Mouse (Mus musculus) limb, embryonic 12.5 days (tissue): ENCODE measurements around the gene Cnnm3. TPM values are rescaled to one million over a fixed set of nuclear protein-coding genes. Genes with fewer than 3 reads are reported as not detected.
"Not testable (repeated sequence)": the region's sequence is repeated elsewhere in the genome, so short reads cannot be mapped to it uniquely, and the experiment has no call there.

Experiments
- ATAC-seq: fragments of 200-750 bp; cut with Nextera tagmentation; 2 replicates; pipeline ENCODE4 v1.8.0; 2017; ENCODE audit warnings: low read depth, moderate TSS enrichment; ENCODE audit not compliant: insufficient number of reproducible peaks, insufficient read depth, low FRiP score, low TSS enrichment
- H3K27ac ChIP-seq: fragments of 300-500 bp; sonication (generic); 2 replicates; pipeline ENCODE4 v1.5.1; 2016; ENCODE audit warnings: mild to moderate bottlenecking, moderate library complexity
- H3K27me3 ChIP-seq: fragments of 300-500 bp; sonication (generic); 2 replicates; pipeline ENCODE4 v1.6.1; 2016; ENCODE audit warnings: mild to moderate bottlenecking, moderate library complexity
- H3K36me3 ChIP-seq: fragments of 300-500 bp; sonication (generic); 2 replicates; pipeline ENCODE4 v1.6.1; 2016; ENCODE audit warnings: mild to moderate bottlenecking, moderate library complexity
- H3K4me1 ChIP-seq: fragments of 300-500 bp; sonication (generic); replicated peaks from 2 replicates; pipeline ENCODE4 v1.6.1; 2016
- H3K4me2 ChIP-seq: fragments of 300-500 bp; sonication (generic); 2 replicates; pipeline ENCODE4 v1.6.1; 2016; ENCODE audit warnings: mild to moderate bottlenecking, moderate library complexity
- H3K4me3 ChIP-seq: fragments of 300-500 bp; sonication (generic); replicated peaks from 2 replicates; pipeline ENCODE4 v1.5.1; 2016; ENCODE audit warnings: mild to moderate bottlenecking
- H3K9ac ChIP-seq: fragments of 300-500 bp; sonication (generic); replicated peaks from 2 replicates; pipeline ENCODE4 v1.6.1; 2016; ENCODE audit warnings: mild to moderate bottlenecking, moderate library complexity
- H3K9me3 ChIP-seq: fragments of 300-500 bp; sonication (generic); 2 replicates; pipeline ENCODE4 v1.6.1; 2016; ENCODE audit warnings: mild to moderate bottlenecking, moderate library complexity
- WGBS: fragments of 180-500 bp; shearing (Covaris S2); methylation state at CpG from one replicate; pipeline ENCODE4 v1.1.7; 2016; 5-methylcytosine and 5-hydroxymethylcytosine counted together
- polyA plus RNA-seq: library from polyadenylated mRNA; unstranded; fragments of >200 nt; fragmentation: Nextera tagmentation; extraction: Ambion mirVana; gene quantifications from 2 replicates; pipeline ENCODE4 v1.2.1, GENCODE M21; 2016

Cnnm3 gene
- polyA plus RNA-seq, 1 experiment from 2014 or later: 5.9 TPM

DNA sequence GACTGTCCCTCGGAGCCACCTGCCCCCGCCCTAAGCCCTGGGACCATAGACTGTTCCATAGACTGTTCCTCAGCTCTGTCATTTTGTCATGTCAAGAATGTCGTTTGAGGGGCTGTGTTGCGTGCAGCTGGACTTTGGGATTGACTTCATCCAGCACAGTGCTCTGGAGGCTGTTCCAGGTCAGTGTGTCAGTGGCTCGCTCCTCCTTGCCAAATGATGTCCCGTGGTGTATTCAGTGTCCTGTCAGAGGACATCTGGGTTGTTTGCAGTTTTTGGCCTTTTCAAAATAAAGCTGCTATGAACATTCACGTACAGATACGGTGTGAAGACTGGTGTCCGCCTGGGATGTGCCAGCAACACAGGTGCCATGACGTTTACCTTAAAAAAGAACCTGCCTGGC is 15.2 kb downstream of the Cnnm3 start:
- Histone ChIP-seq H3K27me3 (no peaks in the 10 kb centered on the region), H3K27ac (no peak overlapping the region), H3K4me2 (no peak overlapping the region), H3K36me3 (peaks cover 68% of the 10 kb centered on the region), H3K9me3 (no peaks in the 10 kb centered on the region), H3K9ac (no peak overlapping the region), H3K4me3 (no peak overlapping the region), H3K4me1 (peaks cover 30% of the 10 kb centered on the region)
- ATAC-seq: no peak
- WGBS: 93% methylated on average over 10 of the region's 10 CpGs

DNA sequence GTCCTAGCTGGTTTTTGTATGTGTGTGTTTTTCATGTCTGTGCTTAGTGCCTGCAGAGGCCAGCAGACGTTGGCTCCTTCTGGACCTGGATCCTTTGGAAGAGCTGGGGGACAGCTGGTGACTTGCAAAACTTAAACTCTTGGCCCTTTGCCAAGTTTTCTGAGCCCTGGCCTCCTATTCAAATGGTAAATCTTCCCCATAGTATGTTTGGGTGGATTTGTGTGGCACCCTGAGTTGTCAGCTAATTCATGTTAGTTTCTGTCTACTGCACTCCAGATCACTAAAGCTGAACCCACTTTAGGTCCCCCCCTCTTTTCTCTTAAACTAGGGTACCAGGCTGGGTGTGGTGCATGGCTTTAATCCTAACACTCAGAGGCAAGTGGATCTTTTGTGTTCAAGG is 16.7 kb downstream of the Cnnm3 start:
- Histone ChIP-seq H3K9me3 (no peaks in the 10 kb centered on the region), H3K4me1 (peaks cover 16% of the 10 kb centered on the region), H3K4me2 (no peak overlapping the region), H3K36me3 (peaks cover 68% of the 10 kb centered on the region), H3K27me3 (no peaks in the 10 kb centered on the region), H3K4me3 (no peak overlapping the region), H3K27ac (0 out of 2 replicates have a peak overlapping the region, but pooled peaks have one; percentile 31), H3K9ac (no peak overlapping the region)
- no peak for ATAC-seq
- WGBS: 20% methylated on average over 1 of the region's 1 CpGs

DNA sequence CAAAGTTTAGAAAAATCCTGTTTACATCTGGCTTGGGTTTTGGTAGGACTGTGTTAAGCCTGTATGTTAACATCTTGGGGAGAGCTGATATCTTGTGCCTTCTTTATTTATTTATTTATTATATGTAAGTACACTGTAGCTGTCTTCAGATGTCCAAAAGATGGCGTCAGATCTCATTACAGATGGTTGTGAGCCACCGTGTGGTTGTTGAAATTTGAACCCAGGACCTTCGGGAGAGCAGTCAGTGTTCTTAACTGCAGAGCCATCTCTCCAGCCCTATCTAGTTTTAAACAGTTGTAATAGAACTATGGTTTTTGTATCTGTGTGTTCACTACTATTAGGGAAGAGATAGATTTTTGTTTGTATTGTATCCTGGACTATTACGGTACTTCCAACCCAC is 17.6 kb downstream of the Cnnm3 start:
- no peaks in the 10 kb centered on the region for H3K9me3 ChIP-seq
- H3K27me3 ChIP-seq: no peaks in the 10 kb centered on the region
- H3K4me3 ChIP-seq: no peak overlapping the region
- ATAC-seq: no peak
- peaks cover 59% of the 10 kb centered on the region for H3K36me3 ChIP-seq
- WGBS: 88% methylated on average over 4 of the region's 4 CpGs
- H3K9ac ChIP-seq: no peak overlapping the region
- peaks cover 7% of the 10 kb centered on the region for H3K4me1 ChIP-seq
- no peak overlapping the region for H3K27ac ChIP-seq
- H3K4me2 ChIP-seq: no peak overlapping the region

DNA sequence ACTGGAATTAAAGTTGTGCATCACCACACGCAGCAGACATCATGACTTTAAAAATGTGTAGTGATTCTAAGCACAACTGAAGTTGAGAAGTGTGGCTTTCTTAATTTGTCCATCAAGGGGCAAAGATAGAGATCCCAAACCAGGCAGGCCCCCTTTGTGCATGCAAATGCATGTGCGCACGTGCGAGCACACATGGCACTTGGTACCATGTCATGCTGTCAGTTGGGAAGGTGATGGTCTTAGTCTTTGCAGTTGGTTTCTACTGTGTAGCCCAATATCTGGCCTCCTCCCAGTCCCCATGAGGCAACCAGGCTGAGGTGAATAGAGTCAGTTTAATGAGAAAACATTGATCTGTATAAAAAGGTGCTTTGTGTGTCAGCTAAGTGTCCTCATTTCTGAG is 18.2 kb downstream of the Cnnm3 start:
- H3K36me3 ChIP-seq: peaks cover 53% of the 10 kb centered on the region
- H3K4me2 ChIP-seq: no peak overlapping the region
- no peaks in the 10 kb centered on the region for H3K27me3 ChIP-seq
- H3K9me3 ChIP-seq: no peaks in the 10 kb centered on the region
- no peak overlapping the region for H3K4me3 ChIP-seq
- peaks cover 7% of the 10 kb centered on the region for H3K4me1 ChIP-seq
- no peak for ATAC-seq
- H3K27ac ChIP-seq: no peak overlapping the region
- H3K9ac ChIP-seq: no peak overlapping the region
- 97% methylated on average over 4 of the region's 4 CpGs for WGBS

DNA sequence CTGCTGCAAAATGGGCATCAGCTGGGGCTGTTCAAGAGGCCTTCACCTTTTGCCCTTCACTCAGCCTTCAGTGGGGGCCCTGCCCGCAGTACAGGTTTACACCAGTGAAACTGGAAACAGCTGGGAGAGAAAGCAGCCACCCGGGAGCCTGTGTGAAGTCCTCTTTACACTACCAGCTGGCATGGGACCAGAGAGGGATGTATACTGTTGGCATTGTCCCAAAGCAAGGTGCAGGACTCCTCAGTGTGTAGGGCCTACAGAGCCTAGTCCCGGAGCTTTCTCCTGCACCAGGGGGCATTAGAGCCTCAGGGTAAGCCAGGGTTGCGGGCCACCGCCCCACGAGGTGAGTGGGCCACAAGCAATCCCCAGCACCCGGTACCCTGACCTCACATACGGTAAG is 18.8 kb downstream of the Cnnm3 start:
- 0 out of 2 replicates have a peak, but pooled peaks have one; percentile 9 for ATAC-seq
- 79% methylated on average over 8 of the region's 8 CpGs for WGBS
- Histone ChIP-seq H3K4me2 (no peak overlapping the region), H3K36me3 (peaks cover 46% of the 10 kb centered on the region), H3K9me3 (no peaks in the 10 kb centered on the region), H3K9ac (no peak overlapping the region), H3K27ac (peak overlapping the region; percentile 7; the same call in 1 of the 2 replicates), H3K4me3 (no peak overlapping the region), H3K4me1 (peaks cover 7% of the 10 kb centered on the region), H3K27me3 (no peaks in the 10 kb centered on the region)

DNA sequence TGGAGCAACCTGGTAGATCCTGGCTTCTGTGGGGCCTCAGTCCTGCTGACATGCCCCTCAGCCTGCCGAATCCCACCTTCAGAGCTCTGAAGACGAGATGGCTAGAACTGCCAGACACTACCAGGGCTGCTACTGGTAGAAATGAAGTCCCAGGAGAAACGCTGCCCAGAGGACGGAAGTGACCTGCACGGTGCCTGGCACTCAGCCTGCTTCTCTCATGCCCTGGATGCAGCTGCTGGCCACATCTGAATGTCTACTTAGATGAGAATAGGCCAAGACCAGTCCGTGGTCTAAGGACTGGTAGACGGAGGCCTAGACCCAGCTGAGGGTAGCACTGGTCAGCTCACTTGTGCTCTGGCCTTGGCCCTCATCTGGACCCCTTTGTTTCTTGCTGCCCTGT is 19.3 kb downstream of the Cnnm3 start:
- no peak overlapping the region for H3K9ac ChIP-seq
- H3K9me3 ChIP-seq: no peaks in the 10 kb centered on the region
- no peak for ATAC-seq
- no peak overlapping the region for H3K4me3 ChIP-seq
- no peak overlapping the region for H3K4me2 ChIP-seq
- 90% methylated on average over 7 of the region's 7 CpGs for WGBS
- H3K4me1 ChIP-seq: peaks cover 7% of the 10 kb centered on the region
- H3K27ac ChIP-seq: peak overlapping the region; percentile 7; the same call in 1 of the 2 replicates
- no peaks in the 10 kb centered on the region for H3K27me3 ChIP-seq
- peaks cover 43% of the 10 kb centered on the region for H3K36me3 ChIP-seq

DNA sequence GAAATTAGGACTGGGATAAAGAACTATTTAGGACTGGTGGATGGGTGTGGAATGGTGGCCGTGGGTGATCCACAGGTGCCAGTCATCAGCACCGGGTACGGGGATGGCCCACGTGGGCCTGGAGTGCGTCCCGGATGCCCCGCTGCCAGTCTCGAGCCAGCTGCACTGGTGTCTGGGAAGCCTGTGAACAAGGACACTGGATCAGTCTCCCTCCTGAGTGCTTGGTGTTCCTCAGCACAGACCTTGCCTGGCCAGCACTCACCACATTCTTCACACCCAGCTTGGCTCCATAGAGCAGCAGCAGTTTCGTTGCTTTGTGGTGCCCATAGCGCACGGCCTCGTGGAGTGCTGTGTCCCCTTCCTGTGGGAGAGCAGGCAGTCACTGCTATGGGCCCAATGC is 19.8 kb downstream of the Cnnm3 start:
- no peaks in the 10 kb centered on the region for H3K27me3 ChIP-seq
- no peak overlapping the region for H3K4me3 ChIP-seq
- H3K9ac ChIP-seq: no peak overlapping the region
- WGBS: 90% methylated on average over 12 of the region's 12 CpGs
- H3K27ac ChIP-seq: no peak overlapping the region
- no peaks in the 10 kb centered on the region for H3K9me3 ChIP-seq
- no peak for ATAC-seq
- H3K4me1 ChIP-seq: peaks cover 7% of the 10 kb centered on the region
- peaks cover 42% of the 10 kb centered on the region for H3K36me3 ChIP-seq
- no peak overlapping the region for H3K4me2 ChIP-seq

DNA sequence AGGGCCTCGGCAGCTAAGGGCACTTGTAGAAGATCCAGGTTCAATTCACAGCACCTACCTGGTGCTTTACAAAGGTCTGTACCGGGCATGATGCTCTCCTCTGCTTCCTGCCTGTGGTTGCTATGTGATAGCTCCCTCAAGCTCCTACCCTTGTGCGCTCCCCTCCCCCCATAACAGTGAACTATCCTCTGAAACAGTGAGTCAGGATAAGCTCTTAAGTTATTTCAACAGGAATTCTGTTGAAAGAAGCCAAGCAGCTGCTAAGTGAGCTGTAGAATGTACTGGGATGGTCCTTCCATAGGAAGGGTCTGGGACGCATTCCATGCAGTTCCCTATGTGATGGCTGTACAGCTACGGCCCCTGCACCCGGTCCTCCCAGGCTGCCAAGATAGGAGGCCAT is 21.9 kb downstream of the Cnnm3 start:
- Histone ChIP-seq H3K9ac (no peak overlapping the region), H3K4me2 (no peak overlapping the region), H3K27ac (no peak overlapping the region), H3K9me3 (no peaks in the 10 kb centered on the region), H3K4me1 (no peaks in the 10 kb centered on the region), H3K4me3 (no peak overlapping the region), H3K27me3 (no peaks in the 10 kb centered on the region), H3K36me3 (peaks cover 39% of the 10 kb centered on the region)
- no peak for ATAC-seq
- 72% methylated on average over 6 of the region's 6 CpGs for WGBS

DNA sequence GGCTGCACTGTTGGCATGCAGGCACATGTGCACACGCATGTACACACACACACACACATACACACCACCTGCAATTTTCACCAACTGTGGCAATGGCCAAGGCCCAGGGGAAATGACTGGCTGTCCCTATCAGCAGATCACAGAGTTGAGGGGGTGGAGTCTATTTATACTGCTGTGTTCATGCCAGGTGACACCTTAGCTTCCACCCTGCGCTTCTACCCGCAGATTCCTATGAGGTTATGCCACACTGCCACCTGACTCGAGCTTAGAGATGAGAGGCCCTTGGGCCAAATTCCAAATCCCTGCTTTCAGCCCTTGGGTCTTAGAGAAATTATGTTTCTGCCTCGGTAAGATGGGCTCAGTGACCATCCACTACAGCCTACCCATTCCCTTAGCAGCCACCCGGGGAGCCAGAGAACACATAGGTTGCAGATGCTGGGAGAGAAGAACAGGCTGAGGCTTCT is 23.0 kb downstream of the Cnnm3 start:
- WGBS: 81% methylated on average over 6 of the region's 6 CpGs
- Histone ChIP-seq H3K4me1 (no peaks in the 10 kb centered on the region), H3K27me3 (no peaks in the 10 kb centered on the region), H3K27ac (no peak overlapping the region), H3K36me3 (peaks cover 50% of the 10 kb centered on the region), H3K9me3 (no peaks in the 10 kb centered on the region), H3K4me2 (no peak overlapping the region), H3K4me3 (no peak overlapping the region), H3K9ac (no peak overlapping the region)
- ATAC-seq: no peak

DNA sequence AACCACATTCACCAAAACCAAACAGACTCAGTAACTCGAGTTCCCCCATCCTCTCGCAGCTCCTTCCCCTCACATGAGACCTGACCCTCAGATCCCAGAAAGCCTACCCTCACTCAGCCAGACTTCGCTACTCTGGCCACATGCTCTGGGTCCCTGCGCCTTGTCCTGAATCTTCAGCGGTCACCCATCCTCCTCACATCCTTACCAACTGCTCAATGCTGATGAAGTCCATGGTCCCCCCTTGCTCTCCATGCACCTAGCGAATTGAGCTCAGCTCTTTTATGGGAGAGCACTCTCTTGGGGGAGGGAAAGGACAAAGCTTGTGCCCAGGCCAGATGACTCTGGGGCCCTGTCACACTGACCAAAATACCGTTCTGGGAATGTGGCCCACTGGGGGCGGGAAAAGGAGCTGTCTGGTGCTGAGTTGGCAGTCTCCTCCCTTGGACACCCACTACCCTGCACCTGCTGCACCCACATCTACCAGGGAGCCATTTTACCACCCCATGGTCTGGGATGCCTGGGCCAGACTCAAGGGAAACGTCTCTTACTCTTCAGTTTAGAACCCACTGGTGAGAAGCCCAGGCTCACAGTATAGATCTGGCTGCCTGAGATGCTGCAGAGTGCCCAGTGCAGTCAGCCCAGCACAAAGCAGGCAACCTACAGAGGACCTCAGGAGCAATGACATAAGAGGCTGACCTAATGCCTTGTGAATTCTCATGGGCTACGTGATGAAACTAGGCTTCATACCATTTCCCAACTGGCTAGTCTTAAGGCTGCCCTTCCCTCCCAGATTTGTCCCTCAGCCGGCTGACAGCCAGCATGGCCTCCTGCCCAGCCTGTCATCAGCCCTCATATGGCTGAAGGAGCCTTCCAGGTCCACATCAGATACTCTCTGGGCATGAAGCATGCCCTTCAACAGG is 24.1 kb downstream of the Cnnm3 start:
- H3K4me2 ChIP-seq: no peak overlapping the region
- no peaks in the 10 kb centered on the region for H3K4me1 ChIP-seq
- no peak overlapping the region for H3K27ac ChIP-seq
- H3K4me3 ChIP-seq: no peak overlapping the region
- H3K36me3 ChIP-seq: peaks cover 51% of the 10 kb centered on the region
- no peak for ATAC-seq
- H3K9me3 ChIP-seq: no peaks in the 10 kb centered on the region
- WGBS: 84% methylated on average over 11 of the region's 11 CpGs
- no peak overlapping the region for H3K9ac ChIP-seq
- no peaks in the 10 kb centered on the region for H3K27me3 ChIP-seq

DNA sequence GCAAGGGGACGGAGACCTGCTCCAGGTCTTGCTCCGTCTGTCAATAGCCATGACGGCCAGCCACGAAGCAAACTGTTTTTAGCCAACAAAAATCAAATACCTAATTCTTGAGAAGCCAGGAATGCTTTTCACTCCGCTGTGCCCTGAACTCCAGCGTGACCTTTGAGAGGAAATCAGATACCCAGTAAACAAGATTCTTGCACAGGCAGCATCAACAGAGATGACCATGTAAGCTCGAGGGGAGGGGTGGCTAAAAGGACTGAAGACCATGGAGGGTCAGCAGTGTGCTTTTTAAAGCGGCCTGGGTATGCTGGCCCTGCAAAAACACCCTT is 24.7 kb downstream of the Cnnm3 start:
- no peak overlapping the region for H3K27ac ChIP-seq
- no peaks in the 10 kb centered on the region for H3K4me1 ChIP-seq
- no peak overlapping the region for H3K4me3 ChIP-seq
- 75% methylated on average over 8 of the region's 8 CpGs for WGBS
- no peak overlapping the region for H3K4me2 ChIP-seq
- H3K9ac ChIP-seq: no peak overlapping the region
- H3K36me3 ChIP-seq: peaks cover 49% of the 10 kb centered on the region
- H3K27me3 ChIP-seq: no peaks in the 10 kb centered on the region
- H3K9me3 ChIP-seq: no peaks in the 10 kb centered on the region
- ATAC-seq: no peak

DNA sequence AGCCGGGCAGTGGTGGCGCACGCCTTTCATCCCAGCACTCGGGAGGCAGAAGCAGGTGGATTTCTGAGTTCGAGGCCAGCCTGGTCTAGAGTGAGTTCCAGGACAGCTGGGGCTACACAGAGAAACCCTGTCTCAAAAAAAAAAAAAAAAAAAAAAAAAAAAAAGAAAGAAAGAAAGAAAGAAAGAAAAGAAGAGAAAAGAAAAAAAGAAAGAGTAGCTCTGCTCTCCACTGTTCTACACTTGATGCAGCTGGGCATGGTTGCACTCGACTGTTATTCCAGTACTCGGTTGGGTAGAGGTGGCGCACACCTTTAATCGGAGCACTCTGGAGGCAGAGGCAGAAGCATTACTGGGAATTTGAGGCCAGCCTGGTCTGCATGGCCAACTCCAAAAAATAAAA is 25.1 kb downstream of the Cnnm3 start, which contains the start of gene Ankrd23:
TSS of gene Ankrd23 (minus strand) at position 101 of the 400 bp plus-strand sequence.
- 93% methylated on average over 9 of the region's 9 CpGs for WGBS
- not testable (repeated sequence) for H3K27ac ChIP-seq

More for the DNA sequence above, 25.1 kb downstream of the Cnnm3 start, which contains the start of gene Ankrd23:
- not testable (repeated sequence) for H3K4me3 ChIP-seq, H3K9ac ChIP-seq, H3K27me3 ChIP-seq, ATAC-seq, H3K4me1 ChIP-seq, H3K4me2 ChIP-seq, H3K9me3 ChIP-seq
- H3K36me3 ChIP-seq: peaks cover 49% of the 10 kb centered on the region
